Mouse (Mus musculus): ENCODE measurements at regions not wholly inside any gene's neighbourhood (a gene's known extent, or its start where the extent isn't known, plus 50 kb on each side); places are given as distances from the start of the nearest gene placed in this dataset.

- peak; percentile 82 to 94 for DNase-seq (ENCODE audit: inconsistent age in 2 of 2, low spot score in 1 of 2)
Measured at GRCm38 (mm10) chr9:31971801-31972628, 58.8 kb upstream of the Barx2 start.

GRCm38 (mm10) chr9:31972629-31972993 is 59.3 kb upstream of the Barx2 start:
- no peak for DNase-seq (ENCODE audit: inconsistent age in 2 of 2, low spot score in 1 of 2)

- DNase-seq (ENCODE audit: inconsistent age in 2 of 2, low spot score in 1 of 2): no peak
Measured at GRCm38 (mm10) chr9:31976191-31976590, 62.9 kb upstream of the Barx2 start.

GRCm38 (mm10) chr9:31978071-31978470 is 64.8 kb upstream of the Barx2 start:
- no peak for DNase-seq (ENCODE audit: inconsistent age in 2 of 2, low spot score in 1 of 2)

- DNase-seq (ENCODE audit: inconsistent age in 2 of 2, low spot score in 1 of 2): peak in 1 of 2 experiments; percentile 60
Measured at GRCm38 (mm10) chr9:31979211-31979610, 65.9 kb upstream of the Barx2 start.

GRCm38 (mm10) chr9:31980459-31980858 is 67.2 kb upstream of the Barx2 start:
- DNase-seq (ENCODE audit: inconsistent age in 2 of 2, low spot score in 1 of 2): no peak

GRCm38 (mm10) chr9:31983759-31984586 is 70.7 kb upstream of the Barx2 start:
- DNase-seq (ENCODE audit: inconsistent age in 2 of 2, low spot score in 1 of 2): peak; percentile 27 to 72

GRCm38 (mm10) chr9:31988826-31989225 is 75.6 kb upstream of the Barx2 start:
- no peak for DNase-seq (ENCODE audit: inconsistent age in 2 of 2, low spot score in 1 of 2)

GRCm38 (mm10) chr9:31989581-31990360 is 76.5 kb upstream of the Barx2 start:
- DNase-seq (ENCODE audit: inconsistent age in 2 of 2, low spot score in 1 of 2): no peak

- DNase-seq (ENCODE audit: inconsistent age in 2 of 2, low spot score in 1 of 2): no peak
Measured at GRCm38 (mm10) chr9:31990456-31990855, 77.2 kb upstream of the Barx2 start.

GRCm38 (mm10) chr9:31993631-31994601 is 80.7 kb upstream of the Barx2 start:
- no peak for DNase-seq (ENCODE audit: inconsistent age in 2 of 2, low spot score in 1 of 2)

GRCm38 (mm10) chr9:31995101-31995500 is 81.8 kb upstream of the Barx2 start:
- DNase-seq (ENCODE audit: inconsistent age in 2 of 2, low spot score in 1 of 2): no peak

GRCm38 (mm10) chr9:31995700-31996099 is 82.4 kb upstream of the Barx2 start:
- DNase-seq (ENCODE audit: inconsistent age in 2 of 2, low spot score in 1 of 2): no peak

GRCm38 (mm10) chr9:31996466-31997177 is 83.4 kb upstream of the Barx2 start:
- DNase-seq (ENCODE audit: inconsistent age in 2 of 2, low spot score in 1 of 2): peak in 1 of 2 experiments; percentile 52

- DNase-seq (ENCODE audit: inconsistent age in 2 of 2, low spot score in 1 of 2): peak in 1 of 2 experiments; percentile 46
Measured at GRCm38 (mm10) chr9:31997178-31998097, 84.2 kb upstream of the Barx2 start.

GRCm38 (mm10) chr9:31998488-31999280 is 85.4 kb upstream of the Barx2 start:
- no peak for DNase-seq (ENCODE audit: inconsistent age in 2 of 2, low spot score in 1 of 2)

- DNase-seq (ENCODE audit: inconsistent age in 2 of 2, low spot score in 1 of 2): no peak
Measured at GRCm38 (mm10) chr9:31999760-32000159, 86.5 kb upstream of the Barx2 start.

- no peak for DNase-seq (ENCODE audit: inconsistent age in 2 of 2, low spot score in 1 of 2)
Measured at GRCm38 (mm10) chr9:32002924-32003323, 89.7 kb upstream of the Barx2 start.

Measured in adrenal gland, adult (tissue).